Mouse (Mus musculus): ENCODE data around the gene Cacna1c. TPM values are rescaled to one million over a fixed set of nuclear protein-coding genes. Genes with fewer than 3 reads are reported as not detected.
A peak's percentile ranks its signal among the peaks of the same experiment; 100 is the strongest.

The Cacna1c gene
- polyA plus RNA-seq, 1 experiment from 2014 or later: 3.6 TPM

DNA sequence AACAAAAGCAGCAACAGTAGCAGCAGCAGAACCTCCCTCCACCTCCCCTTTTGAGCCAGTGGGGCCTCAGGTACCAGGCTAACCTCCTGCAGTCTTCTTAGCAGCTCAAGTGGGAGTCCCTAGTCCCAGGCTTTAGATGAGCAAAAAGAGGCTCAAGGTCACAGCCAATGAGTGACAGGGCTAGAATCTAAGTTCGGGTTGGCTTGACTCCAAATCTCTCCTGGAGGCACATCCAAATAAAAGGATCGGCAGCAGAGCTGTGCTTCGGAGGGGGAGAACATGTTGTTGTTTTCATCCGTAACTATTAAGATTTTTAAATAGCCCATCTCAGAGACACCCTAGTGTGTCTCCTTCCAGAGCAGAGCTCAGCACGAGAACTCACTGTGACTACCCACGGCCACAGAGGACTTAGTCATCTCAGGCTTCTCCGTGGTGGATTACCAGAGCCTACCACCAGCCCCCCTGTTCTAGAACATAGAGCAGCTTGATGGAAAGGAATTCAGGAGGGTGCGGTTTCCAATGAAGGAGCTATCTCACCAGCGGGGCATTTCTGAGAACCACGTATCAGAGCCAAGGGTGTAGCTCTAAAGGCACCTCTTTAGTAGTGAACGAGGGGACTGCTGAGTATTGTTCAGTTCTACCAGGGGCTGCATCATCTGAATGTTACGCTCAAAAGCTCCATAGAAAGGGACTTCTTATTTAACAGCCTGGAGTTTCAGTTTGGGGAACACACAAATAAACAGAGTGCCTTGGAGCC lies 438.5 kb downstream of the Cacna1c start:
- H3K36me3 ChIP-seq (ENCODE audit: poor library complexity, severe bottlenecking): no peaks in the 10 kb centered on the region
- H3K4me1 ChIP-seq: peaks cover 21% of the 10 kb centered on the region
- no peaks in the 10 kb centered on the region for H3K27me3 ChIP-seq
- no peak for ATAC-seq
- no peaks in the 10 kb centered on the region for H3K9me3 ChIP-seq (replicated peaks)
- H3K9ac ChIP-seq: no peak overlapping the region
- 71% methylated on average over 12 of the region's 12 CpGs for whole genome bisulfite sequencing
- no peak overlapping the region for H3K4me3 ChIP-seq
- H3K4me2 ChIP-seq: no peak overlapping the region
- H3K27ac ChIP-seq: no peak overlapping the region

DNA sequence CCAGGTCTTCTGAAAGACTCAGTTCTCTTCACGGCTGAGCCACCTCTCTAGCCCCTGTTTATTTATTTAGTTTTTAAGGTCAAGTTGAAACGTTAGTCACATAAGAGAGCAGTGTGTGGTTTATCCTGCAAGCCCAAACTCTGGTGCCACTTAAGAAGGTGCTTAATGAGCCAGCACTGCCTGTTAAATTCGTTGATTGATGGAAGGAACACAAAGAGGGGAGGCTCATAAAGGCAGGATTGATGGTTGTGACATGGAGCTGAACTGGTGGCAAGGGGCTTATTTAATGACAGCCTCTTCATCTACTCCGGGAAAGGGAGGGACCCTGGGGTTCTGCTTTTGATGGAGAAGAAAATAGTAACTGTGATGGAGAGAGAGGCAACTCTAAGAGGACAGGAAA lies 439.7 kb downstream of the Cacna1c start:
- Histone ChIP-seq H3K4me1 (peaks cover 21% of the 10 kb centered on the region), H3K9ac (no peak overlapping the region), H3K4me3 (no peak overlapping the region), H3K36me3 (ENCODE audit: poor library complexity, severe bottlenecking) (no peaks in the 10 kb centered on the region), H3K9me3 (replicated peaks) (no peaks in the 10 kb centered on the region), H3K27ac (no peak overlapping the region), H3K27me3 (no peaks in the 10 kb centered on the region), H3K4me2 (no peak overlapping the region)
- peak; percentile 41; the same call in 1 of the 2 replicates for ATAC-seq
- WGBS: 15% methylated on average over 4 of the region's 4 CpGs

DNA sequence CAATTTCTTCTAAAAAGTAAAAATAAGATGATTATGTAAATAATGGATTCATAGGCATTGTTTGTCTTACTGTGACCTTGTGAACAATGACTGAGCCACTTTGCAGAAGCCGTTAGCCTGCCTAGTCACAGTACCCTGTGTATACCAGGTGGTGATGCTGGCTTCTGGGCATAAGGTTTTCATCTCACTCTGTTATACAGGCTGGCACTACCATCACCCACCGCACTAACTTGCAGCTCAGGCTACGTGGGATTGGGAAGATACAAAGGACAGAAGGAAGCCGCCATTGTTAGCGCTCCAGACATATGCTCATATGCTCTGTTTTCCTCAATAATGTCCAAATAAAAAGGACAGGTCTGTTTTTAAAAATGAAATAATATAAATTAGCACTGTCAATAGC lies 440.4 kb downstream of the Cacna1c start:
- 84% methylated on average over 5 of the region's 5 CpGs for WGBS
- Histone ChIP-seq H3K27ac (no peak overlapping the region), H3K9ac (no peak overlapping the region), H3K4me3 (no peak overlapping the region), H3K9me3 (replicated peaks) (no peaks in the 10 kb centered on the region), H3K4me1 (peaks cover 21% of the 10 kb centered on the region), H3K4me2 (no peak overlapping the region), H3K36me3 (ENCODE audit: poor library complexity, severe bottlenecking) (no peaks in the 10 kb centered on the region), H3K27me3 (no peaks in the 10 kb centered on the region)
- ATAC-seq: peak; percentile 74; the same call in 1 of the 2 replicates

DNA sequence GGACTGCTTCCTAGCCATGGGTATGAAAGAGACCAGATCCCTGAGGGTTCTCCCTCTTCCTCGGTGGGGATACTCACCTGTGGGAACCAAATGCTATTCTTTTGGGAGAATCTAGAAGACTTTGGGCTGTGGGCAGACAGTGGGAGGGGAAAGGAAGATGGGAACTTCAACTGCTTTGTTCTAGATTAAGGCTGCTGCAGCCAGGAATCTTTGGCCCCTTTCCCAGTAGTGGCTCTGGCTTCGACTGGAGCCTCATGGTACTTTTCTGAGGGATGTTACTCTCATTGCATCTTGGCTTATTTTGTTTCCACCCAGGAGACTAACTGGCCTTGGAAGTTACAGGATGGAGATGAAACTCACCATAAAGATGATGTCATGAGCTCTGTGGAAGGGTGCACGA lies 441.8 kb downstream of the Cacna1c start:
- no peaks in the 10 kb centered on the region for H3K9me3 ChIP-seq (replicated peaks)
- no peak overlapping the region for H3K4me2 ChIP-seq
- H3K4me3 ChIP-seq: no peak overlapping the region
- no peaks in the 10 kb centered on the region for H3K27me3 ChIP-seq
- no peak for ATAC-seq
- H3K36me3 ChIP-seq (ENCODE audit: poor library complexity, severe bottlenecking): no peaks in the 10 kb centered on the region
- peaks cover 21% of the 10 kb centered on the region for H3K4me1 ChIP-seq
- WGBS: 83% methylated on average over 3 of the region's 3 CpGs
- H3K27ac ChIP-seq: peak overlapping the region; percentile 32; the same call in 1 of the 2 replicates
- no peak overlapping the region for H3K9ac ChIP-seq

DNA sequence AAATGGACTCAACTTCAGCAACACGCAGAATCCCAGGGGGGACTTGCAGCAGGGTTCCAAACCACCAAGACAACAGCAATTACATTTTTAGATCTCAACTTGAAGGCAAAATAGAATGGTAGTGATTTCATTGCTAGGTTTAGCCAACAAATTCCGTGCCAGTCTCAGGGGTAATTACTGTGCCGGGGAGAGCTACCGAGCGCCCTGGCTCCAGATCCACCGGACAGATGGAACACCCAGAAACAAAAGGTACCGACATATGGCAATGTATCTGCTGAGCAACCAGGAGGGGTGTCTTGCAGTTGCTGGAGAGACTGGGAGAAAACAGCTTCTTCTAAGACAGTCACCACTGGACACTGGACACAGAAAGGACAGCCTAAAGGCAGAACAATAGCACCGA lies 442.4 kb downstream of the Cacna1c start:
- Histone ChIP-seq H3K4me2 (no peak overlapping the region), H3K9me3 (replicated peaks) (no peaks in the 10 kb centered on the region), H3K9ac (no peak overlapping the region), H3K4me1 (peaks cover 17% of the 10 kb centered on the region; the same call in 1 of the 2 replicates), H3K27ac (peak overlapping the region; percentile 32; the same call in 1 of the 2 replicates), H3K36me3 (ENCODE audit: poor library complexity, severe bottlenecking) (no peaks in the 10 kb centered on the region), H3K4me3 (no peak overlapping the region), H3K27me3 (no peaks in the 10 kb centered on the region)
- peak; percentile 62; the same call in 1 of the 2 replicates for ATAC-seq
- WGBS: 78% methylated on average over 8 of the region's 8 CpGs

DNA sequence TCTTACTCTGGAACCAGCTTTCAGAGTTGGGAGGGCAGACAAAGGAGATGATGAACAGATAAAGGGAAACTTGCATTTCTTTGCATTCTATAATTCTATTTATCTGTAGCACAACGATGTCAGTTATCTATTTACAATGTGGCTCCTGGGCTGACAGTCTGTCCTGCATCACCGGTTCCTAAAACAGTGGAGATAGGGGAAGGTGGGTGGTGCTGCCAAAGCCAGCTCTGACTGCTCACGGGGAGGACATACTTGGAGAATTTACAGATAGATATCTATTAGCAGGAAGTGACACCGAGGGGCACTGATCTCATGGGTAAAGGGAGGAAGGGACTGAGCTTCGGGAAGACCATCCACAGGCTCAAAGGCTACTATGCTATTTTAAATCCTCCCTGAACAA lies 443.2 kb downstream of the Cacna1c start:
- Histone ChIP-seq H3K4me3 (no peak overlapping the region), H3K4me2 (no peak overlapping the region), H3K27me3 (no peaks in the 10 kb centered on the region), H3K9ac (no peak overlapping the region), H3K4me1 (peaks cover 13% of the 10 kb centered on the region; the same call in 1 of the 2 replicates), H3K27ac (no peak overlapping the region), H3K36me3 (ENCODE audit: poor library complexity, severe bottlenecking) (no peaks in the 10 kb centered on the region), H3K9me3 (replicated peaks) (no peaks in the 10 kb centered on the region)
- 81% methylated on average over 5 of the region's 5 CpGs for WGBS
- ATAC-seq: no peak

DNA sequence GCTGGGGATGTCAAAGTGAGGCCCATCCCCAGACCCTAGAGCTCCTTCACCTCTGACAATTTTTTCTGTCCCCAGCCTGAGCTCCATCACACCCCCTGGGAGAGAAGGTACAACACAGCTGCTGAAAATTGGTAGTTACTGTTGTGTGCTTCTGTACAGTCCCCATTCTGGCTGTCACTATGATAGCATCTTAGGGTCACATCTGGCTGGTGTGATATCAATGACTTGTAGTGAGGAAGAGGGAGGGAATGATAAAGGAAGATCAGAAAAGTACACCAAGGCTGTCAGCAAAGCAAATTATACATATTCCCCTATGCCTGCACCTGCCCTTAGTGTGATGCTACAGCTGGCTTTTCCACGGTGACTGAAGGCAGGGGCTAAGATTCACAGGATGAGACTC lies 446.9 kb downstream of the Cacna1c start:
- Histone ChIP-seq H3K4me2 (no peak overlapping the region), H3K4me3 (no peak overlapping the region), H3K36me3 (ENCODE audit: poor library complexity, severe bottlenecking) (no peaks in the 10 kb centered on the region), H3K4me1 (no peaks in the 10 kb centered on the region), H3K9ac (no peak overlapping the region), H3K27ac (no peak overlapping the region), H3K9me3 (replicated peaks) (no peaks in the 10 kb centered on the region), H3K27me3 (no peaks in the 10 kb centered on the region)
- no peak for ATAC-seq
- WGBS: 87% methylated on average over 1 of the region's 1 CpGs

DNA sequence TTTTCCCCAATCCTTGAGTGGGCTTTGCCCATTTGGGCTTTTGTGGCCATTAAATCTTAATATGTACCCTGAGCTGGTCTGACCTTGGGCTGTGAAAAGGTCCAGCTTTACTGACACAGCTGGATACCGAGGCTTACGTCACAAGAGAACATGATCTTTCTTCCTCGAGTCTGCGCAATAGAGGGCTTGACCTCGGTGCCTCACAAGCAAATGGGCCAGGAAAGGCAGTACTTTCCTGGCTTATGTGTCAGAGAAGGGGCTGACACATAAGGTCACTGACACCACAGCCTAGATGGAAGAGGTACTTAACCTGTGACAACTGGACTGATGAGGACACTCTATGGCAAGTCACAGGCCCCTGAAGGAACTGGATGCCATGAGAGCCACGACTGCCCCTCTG lies 453.5 kb downstream of the Cacna1c start:
- Histone ChIP-seq H3K4me2 (no peak overlapping the region), H3K9ac (no peak overlapping the region), H3K4me3 (no peak overlapping the region), H3K27me3 (no peaks in the 10 kb centered on the region), H3K4me1 (peaks cover 19% of the 10 kb centered on the region; the same call in 1 of the 2 replicates), H3K9me3 (replicated peaks) (no peaks in the 10 kb centered on the region), H3K27ac (no peak overlapping the region), H3K36me3 (ENCODE audit: poor library complexity, severe bottlenecking) (no peaks in the 10 kb centered on the region)
- ATAC-seq: no peak
- WGBS: 83% methylated on average over 6 of the region's 6 CpGs

DNA sequence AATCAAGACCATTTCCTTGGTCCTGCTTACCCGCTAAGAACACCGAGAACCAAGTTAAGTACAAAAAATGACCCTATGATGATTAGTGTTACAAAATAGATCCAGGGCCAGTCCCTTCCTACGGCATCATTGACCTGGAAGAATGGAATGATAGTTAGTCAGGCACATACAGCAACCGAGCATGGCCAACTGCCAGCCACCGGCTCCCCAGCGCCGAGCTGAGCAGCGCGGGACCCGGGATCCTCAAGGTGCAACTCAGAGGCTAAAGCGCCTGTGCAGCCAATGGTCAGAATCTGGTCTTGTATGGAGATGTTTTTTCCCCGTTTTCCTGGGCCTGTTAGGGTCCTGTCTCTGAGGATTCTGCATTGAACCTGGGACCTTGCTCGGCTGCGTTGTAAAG lies 454.4 kb downstream of the Cacna1c start:
- Histone ChIP-seq H3K4me3 (no peak overlapping the region), H3K4me2 (no peak overlapping the region), H3K27me3 (no peaks in the 10 kb centered on the region), H3K27ac (no peak overlapping the region), H3K4me1 (peaks cover 19% of the 10 kb centered on the region; the same call in 1 of the 2 replicates), H3K9ac (no peak overlapping the region), H3K9me3 (replicated peaks) (no peaks in the 10 kb centered on the region), H3K36me3 (ENCODE audit: poor library complexity, severe bottlenecking) (no peaks in the 10 kb centered on the region)
- 94% methylated on average over 14 of the region's 14 CpGs for WGBS
- no peak for ATAC-seq

DNA sequence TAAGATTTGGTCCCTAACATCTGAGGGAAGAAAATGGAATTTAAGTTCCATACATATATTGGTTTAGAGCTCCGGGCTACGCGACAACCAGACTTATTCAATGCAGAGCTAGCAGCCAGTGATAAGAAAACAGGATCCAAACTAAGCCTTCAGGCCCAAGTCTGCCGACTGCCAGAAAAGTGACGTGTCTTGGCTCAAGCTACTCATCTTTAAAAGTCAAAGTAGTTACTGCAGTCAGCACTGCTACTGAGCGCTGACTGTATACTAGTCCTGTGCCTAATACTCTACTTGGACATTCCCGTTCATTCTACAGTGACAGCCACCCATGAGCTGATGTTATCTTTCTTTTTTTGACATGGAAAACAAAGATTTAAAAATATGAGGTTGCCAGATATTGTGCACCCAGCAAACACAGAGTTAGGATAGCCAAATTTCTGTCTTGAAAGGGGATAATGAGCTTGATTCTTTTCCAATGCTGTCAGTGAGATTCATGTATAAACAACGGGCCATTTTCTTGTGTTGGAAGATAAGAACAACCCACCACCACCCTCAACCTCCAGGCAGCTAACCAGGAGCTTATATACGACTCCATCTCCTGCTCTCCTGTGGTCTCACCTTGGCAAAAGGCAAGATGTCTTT lies 456.1 kb downstream of the Cacna1c start:
- H3K36me3 ChIP-seq (ENCODE audit: poor library complexity, severe bottlenecking): no peaks in the 10 kb centered on the region
- peaks cover 19% of the 10 kb centered on the region; the same call in 1 of the 2 replicates for H3K4me1 ChIP-seq
- H3K9ac ChIP-seq: no peak overlapping the region
- H3K9me3 ChIP-seq (replicated peaks): no peaks in the 10 kb centered on the region
- H3K4me2 ChIP-seq: no peak overlapping the region
- H3K4me3 ChIP-seq: no peak overlapping the region
- WGBS: 79% methylated on average over 9 of the region's 9 CpGs
- H3K27me3 ChIP-seq: no peaks in the 10 kb centered on the region
- peak; percentile 83; the same call in 1 of the 2 replicates for ATAC-seq
- H3K27ac ChIP-seq: peak overlapping the region; percentile 60

DNA sequence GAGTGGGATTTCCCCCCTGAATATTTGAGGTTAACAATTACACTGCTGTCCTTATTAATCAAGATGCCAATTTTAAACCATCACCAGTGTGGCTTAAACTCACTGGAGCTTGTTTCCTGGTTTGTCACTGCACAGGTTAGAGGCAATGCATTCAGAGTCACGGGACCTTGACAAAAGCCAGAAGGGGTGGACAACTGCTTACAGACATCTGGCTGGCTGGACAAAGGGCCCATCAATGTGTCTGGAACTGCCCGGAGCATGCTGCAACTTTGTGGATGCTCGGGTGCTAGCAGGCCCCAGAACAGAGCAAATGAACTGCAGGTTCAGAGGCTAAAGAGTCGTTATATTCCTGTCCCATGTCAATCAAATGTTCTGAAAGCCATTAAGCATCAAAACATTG lies 456.9 kb downstream of the Cacna1c start:
- no peak overlapping the region for H3K9ac ChIP-seq
- WGBS: 47% methylated on average over 4 of the region's 4 CpGs
- H3K27me3 ChIP-seq: no peaks in the 10 kb centered on the region
- no peak for ATAC-seq
- no peak overlapping the region for H3K4me3 ChIP-seq
- H3K9me3 ChIP-seq (replicated peaks): no peaks in the 10 kb centered on the region
- no peaks in the 10 kb centered on the region for H3K36me3 ChIP-seq (ENCODE audit: poor library complexity, severe bottlenecking)
- H3K27ac ChIP-seq: peak overlapping the region; percentile 60
- H3K4me1 ChIP-seq: peaks cover 19% of the 10 kb centered on the region; the same call in 1 of the 2 replicates
- H3K4me2 ChIP-seq: no peak overlapping the region

DNA sequence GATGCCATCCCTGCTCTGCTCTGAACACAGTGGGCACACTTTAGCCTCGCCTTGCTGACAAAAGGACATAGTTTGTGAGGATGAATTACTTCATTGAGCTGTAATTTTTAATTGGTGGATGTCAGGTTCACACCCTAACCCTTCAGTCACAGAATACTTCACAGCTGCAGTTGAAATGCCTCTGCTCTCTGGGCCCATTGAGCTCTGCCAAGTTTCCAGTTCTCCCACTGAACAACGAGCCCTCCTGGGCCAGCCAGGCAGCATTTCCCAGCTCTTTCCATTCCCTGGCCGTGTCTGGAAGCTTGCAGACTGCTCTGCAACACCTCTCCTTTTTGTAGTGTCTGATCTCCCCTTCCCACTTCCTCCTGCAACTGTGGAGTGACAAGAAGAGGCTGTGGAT lies 457.6 kb downstream of the Cacna1c start:
- Histone ChIP-seq H3K27ac (no peak overlapping the region), H3K27me3 (no peaks in the 10 kb centered on the region), H3K9ac (no peak overlapping the region), H3K9me3 (replicated peaks) (no peaks in the 10 kb centered on the region), H3K4me2 (no peak overlapping the region), H3K36me3 (ENCODE audit: poor library complexity, severe bottlenecking) (no peaks in the 10 kb centered on the region), H3K4me1 (peaks cover 19% of the 10 kb centered on the region; the same call in 1 of the 2 replicates), H3K4me3 (no peak overlapping the region)
- 40% methylated on average over 3 of the region's 3 CpGs for WGBS
- ATAC-seq: no peak

Measured in forebrain, embryonic 13.5 days (tissue).